Mouse (Mus musculus): Measurements from ENCODE around the gene Timm50. TPM values are rescaled to one million over a fixed set of nuclear protein-coding genes. Genes with fewer than 3 reads are reported as not detected.

Timm50 gene
- polyA plus RNA-seq, 1 experiment from 2014 or later = 140 TPM

DNA sequence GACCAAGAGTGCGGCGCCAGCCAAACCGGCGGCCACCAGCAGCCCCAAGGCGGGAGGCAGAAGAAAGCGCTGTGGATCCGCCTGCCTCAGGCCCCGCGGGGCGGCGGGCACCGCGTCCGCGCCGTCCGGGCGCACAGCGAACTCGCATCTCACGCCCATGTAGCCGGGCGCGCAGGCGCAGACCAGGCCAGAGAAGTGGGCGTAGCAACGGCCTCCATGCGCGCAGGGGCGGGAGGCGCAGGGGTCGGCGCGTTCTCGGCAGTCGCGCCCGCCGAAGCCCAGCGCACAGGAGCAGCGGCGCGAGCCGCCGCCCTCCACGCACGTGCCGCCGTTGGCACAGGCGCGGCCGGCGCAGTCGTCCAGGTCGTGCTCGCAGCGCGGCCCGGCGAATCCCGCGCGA lies 17.4 kb downstream of the Timm50 start:
- WGBS = 4% methylated on average over 50 of the region's 63 CpGs
- peak; percentile 44 for ATAC-seq (ENCODE audit: insufficient number of reproducible peaks, insufficient read depth, low FRiP score, low read depth)

DNA sequence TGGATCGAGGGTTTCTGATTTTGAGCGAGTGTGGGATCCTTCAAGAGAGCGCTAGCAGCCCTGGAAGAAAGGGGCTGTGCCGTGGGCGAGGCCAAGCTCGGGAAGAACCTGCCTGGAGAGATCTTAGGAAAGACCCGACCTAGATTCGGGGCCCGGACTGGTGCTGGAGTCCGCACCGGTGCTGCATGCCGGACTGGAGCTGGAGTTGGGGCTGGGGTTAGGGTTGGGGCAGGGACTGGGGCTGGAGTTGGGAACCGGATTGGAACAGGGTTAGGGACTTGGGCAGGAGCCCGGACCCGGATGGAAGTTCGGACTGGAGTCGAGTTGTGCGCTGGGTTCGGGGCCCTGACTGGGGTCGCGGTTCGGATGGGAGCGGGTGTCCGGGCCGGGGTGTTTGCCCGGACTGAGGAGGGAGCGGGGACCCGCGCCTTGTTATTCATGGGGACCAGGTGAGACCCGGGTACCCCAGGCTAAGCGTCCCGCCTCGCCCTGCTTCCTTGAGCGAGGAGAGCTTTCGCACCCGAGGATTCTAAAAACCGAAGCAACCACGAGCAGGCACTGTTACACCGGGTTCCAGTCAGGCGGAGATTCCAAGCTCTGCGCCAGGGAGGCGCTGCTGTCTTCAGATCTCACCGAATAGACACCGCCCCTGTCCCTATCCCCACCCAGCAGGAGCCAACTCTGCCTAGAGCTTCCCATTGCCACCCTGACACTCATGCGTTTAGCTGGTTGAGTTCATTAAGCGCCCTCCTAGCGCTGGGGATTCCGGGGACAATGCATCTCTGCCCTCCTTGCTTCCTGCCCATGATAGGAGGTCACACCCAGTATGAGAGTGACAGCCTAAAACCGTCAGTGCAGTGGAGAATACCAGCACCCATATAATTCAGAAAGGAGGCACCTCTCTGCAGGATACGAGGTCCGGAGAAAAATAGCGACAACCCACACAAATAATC lies 21.0 kb downstream of the Timm50 start, which contains the start of gene Selenov:
Gene Selenov, minus strand, starts transcription at position 549 of the 953 bp plus-strand sequence.
- Histone ChIP-seq H3K9ac (replicated peaks; ENCODE audit: low read depth, low read length) (no peak within 1 kb of the TSS), H3K9me3 (ENCODE audit: control insufficient read depth, low read depth, low read length) (no peaks in the 10 kb centered on the region), H3K4me1 (ENCODE audit: control insufficient read depth, insufficient read depth, low read length) (no peaks in the 10 kb centered on the region; the same call in 1 of the 2 replicates), H3K4me2 (replicated peaks; ENCODE audit: low read depth, low read length) (peak within 1 kb of the TSS; percentile 48), H3K4me3 (ENCODE audit: low read depth, low read length) (peak within 1 kb of the TSS; percentile 23), H3K27me3 (ENCODE audit: control insufficient read depth, insufficient read depth, low read length) (peaks cover 39% of the 10 kb centered on the region; the same call in 1 of the 2 replicates), H3K36me3 (ENCODE audit: control insufficient read depth, insufficient read depth, low read length) (no peaks in the 10 kb centered on the region), H3K27ac (ENCODE audit: low read length) (no peak within 1 kb of the TSS)
- WGBS = 1% methylated on average over 52 of the region's 52 CpGs
- peak; percentile 59 for ATAC-seq (ENCODE audit: insufficient number of reproducible peaks, insufficient read depth, low FRiP score, low read depth)

More for the DNA sequence above, 17.4 kb downstream of the Timm50 start:
- no peaks in the 10 kb centered on the region; the same call in 1 of the 2 replicates for H3K4me1 ChIP-seq (ENCODE audit: control insufficient read depth, insufficient read depth, low read length)
- H3K4me3 ChIP-seq (ENCODE audit: low read depth, low read length) = peak overlapping the region; percentile 42
- no peaks in the 10 kb centered on the region for H3K36me3 ChIP-seq (ENCODE audit: control insufficient read depth, insufficient read depth, low read length)
- peak overlapping the region; percentile 77 for H3K4me2 ChIP-seq (replicated peaks; ENCODE audit: low read depth, low read length)
- peaks cover 31% of the 10 kb centered on the region; the same call in 1 of the 2 replicates for H3K27me3 ChIP-seq (ENCODE audit: control insufficient read depth, insufficient read depth, low read length)
- no peak overlapping the region for H3K27ac ChIP-seq (ENCODE audit: low read length)
- peak overlapping the region; percentile 38; the same call in 1 of the 2 replicates for H3K9ac ChIP-seq (replicated peaks; ENCODE audit: low read depth, low read length)
- no peaks in the 10 kb centered on the region for H3K9me3 ChIP-seq (ENCODE audit: control insufficient read depth, low read depth, low read length)

DNA sequence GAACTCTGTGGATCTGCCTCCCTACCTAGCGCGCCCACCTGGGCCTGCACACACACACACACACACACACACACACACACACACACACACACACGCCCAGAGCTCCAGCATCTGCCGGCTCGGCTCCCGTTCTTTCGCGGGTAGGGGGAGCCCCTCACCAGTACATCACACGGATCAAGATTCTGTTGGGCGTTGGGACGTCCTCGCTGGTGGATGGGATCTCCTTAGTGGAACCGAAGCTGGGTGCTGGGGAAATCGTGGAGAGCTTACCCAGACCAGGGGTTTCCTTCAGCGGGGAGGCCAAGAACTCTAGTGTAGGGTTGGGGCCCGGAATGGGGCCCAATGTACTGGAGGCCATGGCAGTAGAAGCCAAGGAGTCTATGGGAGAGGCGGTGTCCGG lies 21.7 kb downstream of the Timm50 start:
- ATAC-seq (ENCODE audit: insufficient number of reproducible peaks, insufficient read depth, low FRiP score, low read depth) = peak; percentile 10; the same call in 1 of the 2 replicates
- no peaks in the 10 kb centered on the region for H3K9me3 ChIP-seq (ENCODE audit: control insufficient read depth, low read depth, low read length)
- no peak overlapping the region for H3K9ac ChIP-seq (replicated peaks; ENCODE audit: low read depth, low read length)
- H3K36me3 ChIP-seq (ENCODE audit: control insufficient read depth, insufficient read depth, low read length) = no peaks in the 10 kb centered on the region
- 2% methylated on average over 18 of the region's 18 CpGs for WGBS
- no peak overlapping the region for H3K27ac ChIP-seq (ENCODE audit: low read length)
- peaks cover 39% of the 10 kb centered on the region; the same call in 1 of the 2 replicates for H3K27me3 ChIP-seq (ENCODE audit: control insufficient read depth, insufficient read depth, low read length)
- H3K4me1 ChIP-seq (ENCODE audit: control insufficient read depth, insufficient read depth, low read length) = no peaks in the 10 kb centered on the region; the same call in 1 of the 2 replicates
- peak overlapping the region; percentile 48 for H3K4me2 ChIP-seq (replicated peaks; ENCODE audit: low read depth, low read length)
- peak overlapping the region; percentile 23 for H3K4me3 ChIP-seq (ENCODE audit: low read depth, low read length)

DNA sequence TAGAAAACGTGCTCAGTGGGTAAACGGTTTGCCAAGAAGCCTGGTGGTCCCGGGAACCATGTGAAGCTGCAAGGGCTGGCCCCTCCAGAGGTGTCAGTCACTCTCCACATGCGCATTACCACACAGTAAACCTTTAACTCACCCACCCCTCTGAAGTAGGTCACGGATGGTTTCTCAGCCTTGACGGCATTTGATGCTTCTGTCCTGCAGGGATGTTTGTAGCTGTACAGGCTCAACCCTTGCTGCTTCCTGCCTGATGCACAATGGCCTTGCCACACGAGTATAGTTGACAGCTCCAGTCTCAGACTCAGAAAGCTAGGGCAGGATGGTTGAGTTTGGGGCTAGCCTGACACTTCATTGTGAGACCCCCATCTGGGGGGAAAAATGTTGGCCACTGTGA lies 31.2 kb downstream of the Timm50 start:
- no peak overlapping the region for H3K27ac ChIP-seq (ENCODE audit: low read length)
- no peak overlapping the region for H3K4me2 ChIP-seq (replicated peaks; ENCODE audit: low read depth, low read length)
- H3K4me3 ChIP-seq (ENCODE audit: low read depth, low read length) = no peak overlapping the region
- no peaks in the 10 kb centered on the region for H3K36me3 ChIP-seq (ENCODE audit: control insufficient read depth, insufficient read depth, low read length)
- H3K9ac ChIP-seq (replicated peaks; ENCODE audit: low read depth, low read length) = no peak overlapping the region
- 77% methylated on average over 7 of the region's 7 CpGs for WGBS
- no peaks in the 10 kb centered on the region for H3K9me3 ChIP-seq (ENCODE audit: control insufficient read depth, low read depth, low read length)
- no peak for ATAC-seq (ENCODE audit: insufficient number of reproducible peaks, insufficient read depth, low FRiP score, low read depth)
- no peaks in the 10 kb centered on the region for H3K4me1 ChIP-seq (ENCODE audit: control insufficient read depth, insufficient read depth, low read length)
- no peaks in the 10 kb centered on the region for H3K27me3 ChIP-seq (ENCODE audit: control insufficient read depth, insufficient read depth, low read length)

DNA sequence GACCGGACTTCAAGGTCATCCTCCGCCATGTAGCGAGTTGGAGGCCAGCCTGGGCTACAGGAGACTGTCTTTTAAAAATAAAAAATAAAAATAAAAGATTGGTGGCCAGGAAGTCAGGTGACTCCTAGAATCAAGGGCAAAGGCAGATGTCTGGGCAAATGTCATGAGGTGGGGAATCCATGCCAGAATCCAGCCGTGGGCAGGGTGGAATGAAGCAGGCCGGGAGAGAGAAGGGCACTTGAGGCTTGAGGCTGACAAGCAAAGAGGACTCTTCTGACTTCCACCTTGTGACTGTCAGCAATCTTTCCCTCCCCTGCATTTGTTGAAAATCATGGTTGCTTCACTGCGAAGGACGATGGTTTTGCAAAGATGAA lies 33.6 kb downstream of the Timm50 start:
- Histone ChIP-seq H3K27me3 (ENCODE audit: control insufficient read depth, insufficient read depth, low read length) (no peaks in the 10 kb centered on the region), H3K4me3 (ENCODE audit: low read depth, low read length) (peak overlapping the region; percentile 66), H3K27ac (ENCODE audit: low read length) (peak overlapping the region; percentile 75; the same call in 1 of the 2 replicates), H3K9ac (replicated peaks; ENCODE audit: low read depth, low read length) (peak overlapping the region; percentile 84), H3K4me2 (replicated peaks; ENCODE audit: low read depth, low read length) (peak overlapping the region; percentile 86), H3K9me3 (ENCODE audit: control insufficient read depth, low read depth, low read length) (no peaks in the 10 kb centered on the region), H3K4me1 (ENCODE audit: control insufficient read depth, insufficient read depth, low read length) (no peaks in the 10 kb centered on the region), H3K36me3 (ENCODE audit: control insufficient read depth, insufficient read depth, low read length) (no peaks in the 10 kb centered on the region)
- 77% methylated on average over 7 of the region's 7 CpGs for WGBS
- ATAC-seq (ENCODE audit: insufficient number of reproducible peaks, insufficient read depth, low FRiP score, low read depth) = peak; percentile 25; the same call in 1 of the 2 replicates

DNA sequence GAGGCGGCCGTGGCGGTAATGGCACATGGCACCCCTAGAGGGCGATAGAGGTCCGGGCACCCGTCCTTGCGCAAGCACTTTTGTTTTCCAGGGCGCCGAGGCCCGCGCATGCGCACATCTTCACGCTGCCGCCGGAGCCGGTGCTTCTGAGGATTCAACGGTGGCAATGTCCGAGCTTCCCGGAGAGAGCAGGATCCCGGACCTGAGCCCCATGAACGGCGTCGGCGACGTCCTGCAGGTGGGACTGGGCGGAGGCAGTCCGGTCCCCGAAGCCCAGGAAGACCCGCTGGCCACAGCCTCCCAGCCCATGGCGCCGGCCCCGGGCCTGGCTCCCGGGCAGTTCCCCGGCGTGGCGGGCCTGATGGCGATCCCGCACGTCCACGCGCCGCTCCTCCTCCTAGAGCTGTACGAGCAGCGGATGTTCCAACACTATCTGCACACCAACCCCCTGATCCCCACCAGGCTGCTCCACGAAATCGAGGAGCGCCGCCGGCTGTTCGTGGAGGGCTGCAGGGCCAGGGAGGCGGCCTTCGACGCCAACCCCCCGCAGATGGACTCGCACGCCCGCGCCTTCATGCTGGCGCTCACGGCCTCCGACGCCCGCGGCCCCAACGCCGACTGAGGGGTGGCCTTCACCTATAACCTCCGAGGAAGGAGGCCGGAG lies 34.1 kb downstream of the Timm50 start, which contains the start of gene Eid2b:
Gene Eid2b, plus strand, starts transcription at position 125 of the 664 bp plus-strand sequence.
- ATAC-seq (ENCODE audit: insufficient number of reproducible peaks, insufficient read depth, low FRiP score, low read depth) = peak; percentile 68
- Histone ChIP-seq H3K4me2 (replicated peaks; ENCODE audit: low read depth, low read length) (peak within 1 kb of the TSS; percentile 86), H3K9me3 (ENCODE audit: control insufficient read depth, low read depth, low read length) (no peaks in the 10 kb centered on the region), H3K36me3 (ENCODE audit: control insufficient read depth, insufficient read depth, low read length) (no peaks in the 10 kb centered on the region), H3K4me3 (ENCODE audit: low read depth, low read length) (peak within 1 kb of the TSS; percentile 66), H3K27ac (ENCODE audit: low read length) (peak within 1 kb of the TSS; percentile 75; the same call in 1 of the 2 replicates), H3K9ac (replicated peaks; ENCODE audit: low read depth, low read length) (peak within 1 kb of the TSS; percentile 84), H3K27me3 (ENCODE audit: control insufficient read depth, insufficient read depth, low read length) (no peaks in the 10 kb centered on the region), H3K4me1 (ENCODE audit: control insufficient read depth, insufficient read depth, low read length) (no peaks in the 10 kb centered on the region)
- 3% methylated on average over 68 of the region's 68 CpGs for WGBS

DNA sequence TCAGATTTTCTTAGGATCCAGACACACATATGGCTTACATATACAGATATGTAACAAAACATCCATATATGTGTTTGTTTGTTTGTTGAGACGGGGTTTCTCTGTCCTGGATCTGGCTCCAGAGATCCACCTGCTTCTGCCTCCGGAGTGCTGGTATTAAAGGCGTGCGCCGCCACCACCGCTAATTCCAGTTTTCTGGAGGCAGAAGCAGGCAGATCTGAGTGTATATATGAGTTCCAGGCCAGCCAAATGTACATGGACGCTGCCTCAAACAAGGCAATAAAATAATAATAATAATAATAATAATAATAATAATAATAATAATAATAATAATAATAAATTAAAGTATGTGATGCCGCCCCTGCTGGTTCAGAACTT lies 34.6 kb downstream of the Timm50 start:
- 64% methylated on average over 8 of the region's 8 CpGs for WGBS
- no peak for ATAC-seq (ENCODE audit: insufficient number of reproducible peaks, insufficient read depth, low FRiP score, low read depth)
- Histone ChIP-seq H3K36me3 (ENCODE audit: control insufficient read depth, insufficient read depth, low read length) (no peaks in the 10 kb centered on the region), H3K9ac (replicated peaks; ENCODE audit: low read depth, low read length) (no peak overlapping the region), H3K9me3 (ENCODE audit: control insufficient read depth, low read depth, low read length) (no peaks in the 10 kb centered on the region), H3K4me3 (ENCODE audit: low read depth, low read length) (no peak overlapping the region), H3K4me1 (ENCODE audit: control insufficient read depth, insufficient read depth, low read length) (no peaks in the 10 kb centered on the region), H3K27me3 (ENCODE audit: control insufficient read depth, insufficient read depth, low read length) (no peaks in the 10 kb centered on the region), H3K4me2 (replicated peaks; ENCODE audit: low read depth, low read length) (no peak overlapping the region), H3K27ac (ENCODE audit: low read length) (no peak overlapping the region)

DNA sequence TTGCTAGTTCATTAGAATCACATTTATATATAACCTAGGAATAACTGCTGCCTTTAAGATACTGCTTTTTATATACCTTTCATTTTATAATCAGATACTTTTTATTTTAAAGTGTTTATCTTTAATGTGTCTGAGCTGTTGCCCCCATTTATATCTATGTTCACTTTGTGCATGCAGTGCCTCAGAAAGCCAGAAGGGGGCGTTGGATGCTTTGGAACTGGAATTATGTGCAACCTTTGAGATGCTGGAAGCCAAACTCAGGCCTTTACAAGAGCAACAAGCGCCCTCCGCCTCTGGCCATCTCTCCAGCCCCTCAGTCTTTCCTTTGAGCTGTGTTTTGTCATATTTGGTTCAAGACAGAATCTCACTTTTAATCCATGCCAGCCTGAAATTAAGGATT lies 40.1 kb downstream of the Timm50 start:
- no peak for ATAC-seq (ENCODE audit: insufficient number of reproducible peaks, insufficient read depth, low FRiP score, low read depth)
- no peaks in the 10 kb centered on the region for H3K4me1 ChIP-seq (ENCODE audit: control insufficient read depth, insufficient read depth, low read length)
- no peak overlapping the region for H3K4me3 ChIP-seq (ENCODE audit: low read depth, low read length)
- WGBS = 72% methylated on average over 3 of the region's 3 CpGs
- H3K27ac ChIP-seq (ENCODE audit: low read length) = no peak overlapping the region
- no peak overlapping the region for H3K9ac ChIP-seq (replicated peaks; ENCODE audit: low read depth, low read length)
- no peaks in the 10 kb centered on the region for H3K27me3 ChIP-seq (ENCODE audit: control insufficient read depth, insufficient read depth, low read length)
- no peaks in the 10 kb centered on the region for H3K9me3 ChIP-seq (ENCODE audit: control insufficient read depth, low read depth, low read length)
- H3K36me3 ChIP-seq (ENCODE audit: control insufficient read depth, insufficient read depth, low read length) = no peaks in the 10 kb centered on the region; the same call in 1 of the 2 replicates
- no peak overlapping the region for H3K4me2 ChIP-seq (replicated peaks; ENCODE audit: low read depth, low read length)

Data from stomach, embryonic 14.5 days (tissue).